Mouse (Mus musculus): ENCODE measurements around the gene Psrc1. TPM values are rescaled to one million over a fixed set of nuclear protein-coding genes. Genes with fewer than 3 reads are reported as not detected.
A peak's percentile ranks its signal among the peaks of the same experiment; 100 is the strongest.

Gene Psrc1
- polyA plus RNA-seq, 1 experiment from 2014 or later, result 81.7 TPM

GRCm38 (mm10) chr3:108372691-108373090 is 10.9 kb upstream of the Psrc1 start:
- no peak overlapping the region for H3K27ac ChIP-seq (replicated peaks; ENCODE audit: low read depth, low read length)
- H3K9me3 ChIP-seq (replicated peaks; ENCODE audit: control insufficient read depth, low read length), result no peaks in the 10 kb centered on the region
- no peak overlapping the region for H3K4me3 ChIP-seq (ENCODE audit: low read depth, low read length)
- H3K36me3 ChIP-seq (replicated peaks; ENCODE audit: control insufficient read depth, insufficient read depth, low read depth, low read length), result no peaks in the 10 kb centered on the region
- H3K4me2 ChIP-seq (ENCODE audit: low read depth, low read length), result no peak overlapping the region
- ATAC-seq (replicated peaks; ENCODE audit: insufficient number of reproducible peaks, low FRiP score, low TSS enrichment, low read depth) (no peak), DNase-seq (ENCODE audit: low spot score) (no peak)
- no peaks in the 10 kb centered on the region for H3K4me1 ChIP-seq (ENCODE audit: control insufficient read depth, insufficient read depth, low read length)
- H3K27me3 ChIP-seq (ENCODE audit: control insufficient read depth, insufficient read depth, low read length), result no peaks in the 10 kb centered on the region
- H3K9ac ChIP-seq (replicated peaks; ENCODE audit: low read length), result no peak overlapping the region
- WGBS, result 74% methylated on average over 3 of the region's 3 CpGs

DNA sequence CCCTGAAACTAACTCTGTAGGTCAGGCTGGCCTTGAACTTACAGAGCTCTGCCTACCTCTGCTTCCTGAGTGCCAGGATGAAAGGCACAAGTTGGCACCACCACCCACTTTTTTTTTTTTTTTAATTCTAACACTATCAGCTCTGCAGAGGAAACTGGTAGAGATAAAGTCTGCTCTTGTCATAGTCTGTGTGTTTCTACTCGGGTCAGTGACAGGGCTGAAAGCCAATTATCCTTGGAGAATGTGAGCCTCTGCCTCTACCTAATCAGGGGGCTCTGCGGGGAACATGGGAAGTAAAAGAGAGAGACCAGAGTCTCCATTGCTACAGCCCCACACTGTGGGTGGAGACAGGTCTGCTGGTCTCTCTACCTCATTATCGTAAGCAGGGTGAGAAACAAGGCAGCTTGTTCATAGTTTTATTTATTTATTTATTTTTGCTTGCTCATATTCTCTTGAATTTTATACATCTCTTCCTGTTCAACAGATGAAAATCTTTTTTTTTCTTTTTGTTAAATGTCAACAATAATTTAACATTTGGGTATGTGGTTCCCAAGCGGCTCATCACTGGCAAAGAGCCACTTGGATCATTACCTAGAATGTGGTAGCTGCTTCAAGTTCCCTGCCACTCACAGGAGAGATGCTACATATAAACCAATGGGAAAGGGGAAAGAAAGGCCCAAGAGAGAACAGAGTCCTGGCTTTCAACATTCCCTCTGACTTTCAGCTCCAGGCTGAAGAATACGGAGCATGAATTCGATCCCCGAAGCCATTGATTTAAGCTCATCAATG is 4.6 kb upstream of the Psrc1 start:
- H3K4me1 ChIP-seq (ENCODE audit: control insufficient read depth, insufficient read depth, low read length), result no peaks in the 10 kb centered on the region
- 79% methylated on average over 7 of the region's 7 CpGs for WGBS
- no peaks in the 10 kb centered on the region for H3K27me3 ChIP-seq (ENCODE audit: control insufficient read depth, insufficient read depth, low read length)
- H3K4me2 ChIP-seq (ENCODE audit: low read depth, low read length), result no peak overlapping the region
- no peak overlapping the region for H3K9ac ChIP-seq (replicated peaks; ENCODE audit: low read length)
- no peak overlapping the region for H3K4me3 ChIP-seq (ENCODE audit: low read depth, low read length)
- DNase-seq (ENCODE audit: low spot score), result no peak
- ATAC-seq (replicated peaks; ENCODE audit: insufficient number of reproducible peaks, low FRiP score, low TSS enrichment, low read depth), result no peak
- H3K9me3 ChIP-seq (replicated peaks; ENCODE audit: control insufficient read depth, low read length), result no peaks in the 10 kb centered on the region
- H3K27ac ChIP-seq (replicated peaks; ENCODE audit: low read depth, low read length), result no peak overlapping the region
- no peaks in the 10 kb centered on the region for H3K36me3 ChIP-seq (replicated peaks; ENCODE audit: control insufficient read depth, insufficient read depth, low read depth, low read length)

GRCm38 (mm10) chr3:108380695-108381094 is 2.9 kb upstream of the Psrc1 start:
- no peak overlapping the region for H3K27ac ChIP-seq (replicated peaks; ENCODE audit: low read depth, low read length)
- 78% methylated on average over 6 of the region's 6 CpGs for WGBS
- no peaks in the 10 kb centered on the region for H3K27me3 ChIP-seq (ENCODE audit: control insufficient read depth, insufficient read depth, low read length)
- no peak overlapping the region for H3K4me3 ChIP-seq (ENCODE audit: low read depth, low read length)
- no peak overlapping the region for H3K9ac ChIP-seq (replicated peaks; ENCODE audit: low read length)
- H3K9me3 ChIP-seq (replicated peaks; ENCODE audit: control insufficient read depth, low read length), result no peaks in the 10 kb centered on the region
- no peaks in the 10 kb centered on the region; the same call in 1 of the 2 replicates for H3K36me3 ChIP-seq (replicated peaks; ENCODE audit: control insufficient read depth, insufficient read depth, low read depth, low read length)
- H3K4me2 ChIP-seq (ENCODE audit: low read depth, low read length), result no peak overlapping the region
- ATAC-seq (replicated peaks; ENCODE audit: insufficient number of reproducible peaks, low FRiP score, low TSS enrichment, low read depth) (no peak), DNase-seq (ENCODE audit: low spot score) (peak; percentile 21)
- H3K4me1 ChIP-seq (ENCODE audit: control insufficient read depth, insufficient read depth, low read length), result peaks cover 4% of the 10 kb centered on the region

DNA sequence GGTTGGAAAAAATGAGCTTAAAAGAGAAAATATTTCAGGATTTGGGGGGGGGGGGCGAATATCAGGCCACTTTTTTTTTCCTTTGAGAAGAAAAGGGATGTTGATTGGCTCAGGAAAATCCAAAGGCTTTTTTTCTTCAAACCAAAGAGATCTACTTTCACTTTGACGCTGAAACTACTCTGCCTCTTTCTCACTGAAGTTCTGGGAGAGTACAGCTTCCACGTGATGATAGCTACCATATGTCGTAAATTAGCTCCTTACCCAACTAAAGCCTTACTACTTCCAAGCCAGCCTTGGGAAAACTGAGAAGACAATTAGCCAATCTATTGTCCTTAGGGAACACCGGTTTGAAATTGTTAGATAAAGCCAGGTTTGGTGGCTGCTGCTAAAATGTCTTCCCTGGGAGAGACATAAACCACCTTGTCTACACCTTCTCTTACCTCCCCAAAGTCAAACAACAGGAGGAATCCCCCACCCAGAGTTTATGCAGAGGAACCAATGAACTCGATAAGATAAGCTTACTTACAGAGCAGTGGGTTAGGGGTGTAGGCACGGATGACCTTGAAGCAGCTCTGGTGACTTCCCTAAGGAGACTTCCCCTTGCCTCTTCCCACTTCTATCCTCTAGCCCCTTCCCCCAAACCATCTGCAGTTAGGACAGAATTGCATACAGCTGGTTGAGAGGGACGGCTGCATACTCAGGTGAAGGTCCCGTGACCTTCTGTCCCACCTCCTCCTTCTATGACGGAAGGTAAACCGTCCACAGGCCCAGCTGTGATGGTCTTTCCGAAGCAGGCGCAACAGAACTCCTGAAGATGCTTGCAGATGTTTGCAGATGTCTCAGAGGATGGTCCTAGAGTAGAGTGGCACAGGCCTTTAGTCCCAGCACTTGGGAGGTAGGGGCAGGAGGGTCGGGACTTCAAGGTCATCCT is 1.4 kb upstream of the Psrc1 start:
- WGBS, result 38% methylated on average over 14 of the region's 14 CpGs
- H3K9ac ChIP-seq (replicated peaks; ENCODE audit: low read length), result peak overlapping the region; percentile 11; the same call in 1 of the 2 replicates

DNA sequence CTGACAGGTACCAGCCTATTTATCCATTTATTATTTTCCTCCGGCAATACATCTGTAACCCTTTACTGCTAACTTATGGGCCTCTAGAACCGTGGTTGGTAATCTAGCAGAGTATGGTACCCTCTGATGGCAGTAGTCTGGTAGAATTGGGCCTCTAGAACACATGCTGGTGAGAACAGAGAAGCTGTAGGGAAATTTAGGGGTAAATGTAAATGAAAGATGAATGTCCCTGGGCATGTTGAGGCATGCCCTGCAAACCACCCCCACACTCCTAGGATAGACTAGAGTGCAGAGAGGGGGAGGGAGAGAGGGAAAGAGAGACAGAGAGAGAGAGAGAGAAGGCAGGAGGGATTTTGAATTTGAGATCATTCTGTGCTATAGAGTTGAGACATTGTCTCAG is 786 bp downstream of the Psrc1 start:
- Histone ChIP-seq H3K9ac (replicated peaks; ENCODE audit: low read length) (peak overlapping the region; percentile 55; the same call in 1 of the 2 replicates), H3K27me3 (ENCODE audit: control insufficient read depth, insufficient read depth, low read length) (no peaks in the 10 kb centered on the region), H3K9me3 (replicated peaks; ENCODE audit: control insufficient read depth, low read length) (no peaks in the 10 kb centered on the region), H3K36me3 (replicated peaks; ENCODE audit: control insufficient read depth, insufficient read depth, low read depth, low read length) (no peaks in the 10 kb centered on the region; the same call in 1 of the 2 replicates), H3K27ac (replicated peaks; ENCODE audit: low read depth, low read length) (no peak overlapping the region), H3K4me3 (ENCODE audit: low read depth, low read length) (peak overlapping the region; percentile 47), H3K4me1 (ENCODE audit: control insufficient read depth, insufficient read depth, low read length) (peaks cover 4% of the 10 kb centered on the region), H3K4me2 (ENCODE audit: low read depth, low read length) (peak overlapping the region; percentile 54)
- ATAC-seq (replicated peaks; ENCODE audit: insufficient number of reproducible peaks, low FRiP score, low TSS enrichment, low read depth), result no peak
- WGBS, result 36% methylated on average over 2 of the region's 2 CpGs
- DNase-seq (ENCODE audit: low spot score), result no peak

More for the DNA sequence above, 1.4 kb upstream of the Psrc1 start:
- Histone ChIP-seq H3K36me3 (replicated peaks; ENCODE audit: control insufficient read depth, insufficient read depth, low read depth, low read length) (no peaks in the 10 kb centered on the region; the same call in 1 of the 2 replicates), H3K9me3 (replicated peaks; ENCODE audit: control insufficient read depth, low read length) (no peaks in the 10 kb centered on the region), H3K27me3 (ENCODE audit: control insufficient read depth, insufficient read depth, low read length) (no peaks in the 10 kb centered on the region), H3K4me2 (ENCODE audit: low read depth, low read length) (peak overlapping the region; percentile 0; the same call in 1 of the 2 replicates), H3K4me1 (ENCODE audit: control insufficient read depth, insufficient read depth, low read length) (peaks cover 4% of the 10 kb centered on the region), H3K4me3 (ENCODE audit: low read depth, low read length) (no peak overlapping the region), H3K27ac (replicated peaks; ENCODE audit: low read depth, low read length) (peak overlapping the region; percentile 70)
- ATAC-seq (replicated peaks; ENCODE audit: insufficient number of reproducible peaks, low FRiP score, low TSS enrichment, low read depth) (0 out of 2 replicates have a peak, but pooled peaks have one; percentile 8), DNase-seq (ENCODE audit: low spot score) (peak; percentile 76)

- WGBS, result 90% methylated on average over 10 of the region's 10 CpGs
- ATAC-seq (replicated peaks; ENCODE audit: insufficient number of reproducible peaks, low FRiP score, low TSS enrichment, low read depth), result no peak
- H3K9me3 ChIP-seq (replicated peaks; ENCODE audit: control insufficient read depth, low read length), result no peaks in the 10 kb centered on the region
- H3K4me3 ChIP-seq (ENCODE audit: low read depth, low read length), result no peak overlapping the region
- peaks cover 4% of the 10 kb centered on the region for H3K4me1 ChIP-seq (ENCODE audit: control insufficient read depth, insufficient read depth, low read length)
- no peaks in the 10 kb centered on the region for H3K27me3 ChIP-seq (ENCODE audit: control insufficient read depth, insufficient read depth, low read length)
- no peak overlapping the region for H3K27ac ChIP-seq (replicated peaks; ENCODE audit: low read depth, low read length)
- H3K9ac ChIP-seq (replicated peaks; ENCODE audit: low read length), result no peak overlapping the region
- H3K4me2 ChIP-seq (ENCODE audit: low read depth, low read length), result no peak overlapping the region
- no peak for DNase-seq (ENCODE audit: low spot score)
- no peaks in the 10 kb centered on the region; the same call in 1 of the 2 replicates for H3K36me3 ChIP-seq (replicated peaks; ENCODE audit: control insufficient read depth, insufficient read depth, low read depth, low read length)
Measured at GRCm38 (mm10) chr3:108386186-108386585, 2.5 kb downstream of the Psrc1 start.

GRCm38 (mm10) chr3:108389111-108389545 is 5.5 kb downstream of the Psrc1 start:
- H3K27ac ChIP-seq (replicated peaks; ENCODE audit: low read depth, low read length), result peak overlapping the region; percentile 30
- peak overlapping the region; percentile 29; the same call in 1 of the 2 replicates for H3K9ac ChIP-seq (replicated peaks; ENCODE audit: low read length)
- no peaks in the 10 kb centered on the region for H3K27me3 ChIP-seq (ENCODE audit: control insufficient read depth, insufficient read depth, low read length)
- H3K4me3 ChIP-seq (ENCODE audit: low read depth, low read length), result no peak overlapping the region
- ATAC-seq (replicated peaks; ENCODE audit: insufficient number of reproducible peaks, low FRiP score, low TSS enrichment, low read depth) (peak; percentile 22), DNase-seq (ENCODE audit: low spot score) (peak; percentile 99)
- no peak overlapping the region for H3K4me2 ChIP-seq (ENCODE audit: low read depth, low read length)
- WGBS, result 0% methylated on average over 5 of the region's 5 CpGs
- no peaks in the 10 kb centered on the region for H3K9me3 ChIP-seq (replicated peaks; ENCODE audit: control insufficient read depth, low read length)
- H3K36me3 ChIP-seq (replicated peaks; ENCODE audit: control insufficient read depth, insufficient read depth, low read depth, low read length), result no peaks in the 10 kb centered on the region; the same call in 1 of the 2 replicates
- peaks cover 4% of the 10 kb centered on the region for H3K4me1 ChIP-seq (ENCODE audit: control insufficient read depth, insufficient read depth, low read length)
